Mouse (Mus musculus): ENCODE measurements around the gene Eef1a1.

DNA sequence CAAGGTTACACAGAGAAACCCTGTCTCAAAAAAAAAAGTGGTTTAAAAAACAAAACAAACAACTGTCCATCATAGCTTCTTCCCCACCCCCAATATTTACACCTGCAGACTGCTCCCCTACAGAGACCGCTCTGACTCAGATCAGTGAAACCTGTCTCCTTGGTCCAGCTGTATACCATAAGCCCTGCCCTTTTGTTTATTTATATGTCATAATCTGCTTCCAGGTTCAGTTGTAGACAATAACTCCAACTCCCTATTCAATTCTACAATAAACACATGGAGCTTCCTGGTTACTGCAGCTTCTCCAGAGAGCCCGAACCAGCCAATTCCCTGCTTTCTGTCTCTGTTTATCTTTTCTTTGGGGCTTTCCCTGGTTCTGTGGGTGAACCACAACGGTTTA, 2.2 kb upstream of the Eef1a1 start:
- TF ChIP-seq POLR2A (IDR thresholded peaks at IDR 0.05; ENCODE audit: control insufficient read depth, low read depth, low read length) (no peak), CTCF (IDR thresholded peaks at IDR 0.05; ENCODE audit: control insufficient read depth, insufficient read depth, insufficient replicate concordance, low read depth, low read length) (no peak)

All from testis, adult 2 months (tissue).